Mouse (Mus musculus): ENCODE data around the gene Sapcd2. TPM values are rescaled to one million over a fixed set of nuclear protein-coding genes. Genes with fewer than 3 reads are reported as not detected.

Sapcd2 gene
- polyA plus RNA-seq (2017; shearing (Covaris generic)): 1.2 TPM

GRCm38 (mm10) chr2:25371764-25372643 lies at the start of gene Sapcd2:
Gene Sapcd2 (plus strand): TSS chr2:25372321.

GRCm38 (mm10) chr2:25332286-25333160 lies 39.6 kb upstream of the Sapcd2 start, which contains the start of gene Man1b1:
Gene Man1b1 (plus strand): TSS chr2:25332338.

GRCm38 (mm10) chr2:25356208-25357079 lies 15.7 kb upstream of the Sapcd2 start, which contains the start of gene Dpp7:
Gene Dpp7 (minus strand): TSS chr2:25356359.

GRCm38 (mm10) chr2:25365091-25365761 lies 6.9 kb upstream of the Sapcd2 start, which contains the start of gene Uap1l1:
Gene Uap1l1 (minus strand): TSS chr2:25365682.

GRCm38 (mm10) chr2:25395721-25396596 lies 23.8 kb downstream of the Sapcd2 start, which contains the start of gene Entpd2:
Gene Entpd2 (plus strand): TSS chr2:25395874.

GRCm38 (mm10) chr2:25399051-25399450 lies 26.9 kb downstream of the Sapcd2 start, which contains the start of gene Npdc1:
Gene Npdc1 (plus strand): TSS chr2:25399351.

GRCm38 (mm10) chr2:25422587-25423410 lies 50.7 kb downstream of the Sapcd2 start, which contains the start of gene Fut7:
Gene Fut7 (plus strand): TSS chr2:25423267.

Other genes starting within 250 kb of the Sapcd2 start
- 0.72 TPM for gene Nrarp, start 191.6 kb upstream of the Sapcd2 start, polyA plus RNA-seq (2017; shearing (Covaris generic))
- 176 TPM for gene Tor4a, start 175.4 kb upstream of the Sapcd2 start, polyA plus RNA-seq (2017; shearing (Covaris generic))
- gene Nelfb, start 160.8 kb upstream of the Sapcd2 start, polyA plus RNA-seq (2017; shearing (Covaris generic)): 202 TPM
- gene Stpg3, start 157.7 kb upstream of the Sapcd2 start, polyA plus RNA-seq (2017; shearing (Covaris generic)): not detected
- gene Fam166a, start 153.6 kb upstream of the Sapcd2 start, polyA plus RNA-seq (2017; shearing (Covaris generic)): 1.7 TPM
- 214 TPM for gene Tubb4b, start 147.6 kb upstream of the Sapcd2 start, polyA plus RNA-seq (2017; shearing (Covaris generic))
- not detected for gene Slc34a3, start 138.0 kb upstream of the Sapcd2 start, polyA plus RNA-seq (2017; shearing (Covaris generic))
- gene Rnf224, start 135.5 kb upstream of the Sapcd2 start, polyA plus RNA-seq (2017; shearing (Covaris generic)): not detected
- not detected for gene Rnf208, start 130.1 kb upstream of the Sapcd2 start, polyA plus RNA-seq (2017; shearing (Covaris generic))
- not detected for gene Cysrt1, start 129.9 kb upstream of the Sapcd2 start, polyA plus RNA-seq (2017; shearing (Covaris generic))
- gene AL732309.1, start 125.5 kb upstream of the Sapcd2 start, polyA plus RNA-seq (2017; shearing (Covaris generic)): 8.7 TPM
- gene Tmem203, start 116.9 kb upstream of the Sapcd2 start, polyA plus RNA-seq (2017; shearing (Covaris generic)): 17.5 TPM
- gene Tprn, start 109.7 kb upstream of the Sapcd2 start, polyA plus RNA-seq (2017; shearing (Covaris generic)): 5.5 TPM
- 131 TPM for gene Ssna1, start 99.9 kb upstream of the Sapcd2 start, polyA plus RNA-seq (2017; shearing (Covaris generic))
- 120 TPM for gene Anapc2, start 99.8 kb upstream of the Sapcd2 start, polyA plus RNA-seq (2017; shearing (Covaris generic))
- not detected for gene Tmem210, start 84.2 kb upstream of the Sapcd2 start, polyA plus RNA-seq (2017; shearing (Covaris generic))
- not detected for gene Lrrc26, start 82.4 kb upstream of the Sapcd2 start, polyA plus RNA-seq (2017; shearing (Covaris generic))
- gene Grin1, start 53.1 kb upstream of the Sapcd2 start, polyA plus RNA-seq (2017; shearing (Covaris generic)): 0.10 TPM
- 23.8 TPM for gene Man1b1, start 40.0 kb upstream of the Sapcd2 start, polyA plus RNA-seq (2017; shearing (Covaris generic))
- gene Dpp7, start 16.0 kb upstream of the Sapcd2 start, polyA plus RNA-seq (2017; shearing (Covaris generic)): 28.5 TPM
- 18.3 TPM for gene Uap1l1, start 6.6 kb upstream of the Sapcd2 start, polyA plus RNA-seq (2017; shearing (Covaris generic))
- gene Entpd2, start 23.6 kb downstream of the Sapcd2 start, polyA plus RNA-seq (2017; shearing (Covaris generic)): not detected
- 3.4 TPM for gene Npdc1, start 27.0 kb downstream of the Sapcd2 start, polyA plus RNA-seq (2017; shearing (Covaris generic))
- gene Fut7, start 50.9 kb downstream of the Sapcd2 start, polyA plus RNA-seq (2017; shearing (Covaris generic)): 10.9 TPM
- gene Abca2, start 56.4 kb downstream of the Sapcd2 start, polyA plus RNA-seq (2017; shearing (Covaris generic)): 30.7 TPM
- 3.9 TPM for gene Clic3, start 84.5 kb downstream of the Sapcd2 start, polyA plus RNA-seq (2017; shearing (Covaris generic))
- 100 TPM for gene Paxx, start 88.8 kb downstream of the Sapcd2 start, polyA plus RNA-seq (2017; shearing (Covaris generic))
- not detected for gene Ptgds, start 97.7 kb downstream of the Sapcd2 start, polyA plus RNA-seq (2017; shearing (Covaris generic))
- gene Lcn12, start 121.6 kb downstream of the Sapcd2 start, polyA plus RNA-seq (2017; shearing (Covaris generic)): not detected
- gene Fbxw5, start 128.4 kb downstream of the Sapcd2 start, polyA plus RNA-seq (2017; shearing (Covaris generic)): 130 TPM
- gene C8g, start 129.4 kb downstream of the Sapcd2 start, polyA plus RNA-seq (2017; shearing (Covaris generic)): 10.9 TPM
- gene Traf2, start 174.6 kb downstream of the Sapcd2 start, polyA plus RNA-seq (2017; shearing (Covaris generic)): 124 TPM
- 318 TPM for gene Edf1, start 185.5 kb downstream of the Sapcd2 start, polyA plus RNA-seq (2017; shearing (Covaris generic))
- gene Mamdc4, start 202.5 kb downstream of the Sapcd2 start, polyA plus RNA-seq (2017; shearing (Covaris generic)): 0.45 TPM
- gene Phpt1, start 202.9 kb downstream of the Sapcd2 start, polyA plus RNA-seq (2017; shearing (Covaris generic)): 73.4 TPM
- not detected for gene Ajm1, start 209.4 kb downstream of the Sapcd2 start, polyA plus RNA-seq (2017; shearing (Covaris generic))
- gene Rabl6, start 236.2 kb downstream of the Sapcd2 start, polyA plus RNA-seq (2017; shearing (Covaris generic)): 17.8 TPM
- not detected for gene Ccdc183, start 245.4 kb downstream of the Sapcd2 start, polyA plus RNA-seq (2017; shearing (Covaris generic))
- gene Tmem141, start 249.7 kb downstream of the Sapcd2 start, polyA plus RNA-seq (2017; shearing (Covaris generic)): 1.0 TPM

Measured in inflammation-experienced regulatory T-cells, adult 16 weeks (primary cell).